Mouse (Mus musculus) heart, embryonic 14.5 days (tissue): ENCODE measurements around the gene Samm50. TPM values are rescaled to one million over a fixed set of nuclear protein-coding genes. Genes with fewer than 3 reads are reported as not detected.

ENCODE experiments used
- ATAC-seq: fragments of 200-750 bp; cut with Nextera tagmentation; 2 replicates; pipeline ENCODE4 v1.8.0; 2017; ENCODE audit warnings: low read depth, moderate TSS enrichment; ENCODE audit not compliant: insufficient number of reproducible peaks, insufficient read depth, low FRiP score
- H3K27ac ChIP-seq, 2 experiments: fragments of 200-500 bp in 1 of 2; fragments of 300-500 bp in 1 of 2; sonication (generic) in 1 of 2; replicated peaks in 1 of 2; 2 replicates each; pipeline ENCODE4 v1.5.1; 2012 to 2014; ENCODE audit warnings: low read depth in 2 of 2, low read length in 2 of 2, control low read depth in 1 of 2, mild to moderate bottlenecking in 1 of 2, mixed read lengths in 1 of 2; ENCODE audit not compliant: control insufficient read depth in 1 of 2, insufficient read depth in 1 of 2
- H3K27me3 ChIP-seq: fragments of 300-500 bp; sonication (generic); 2 replicates; pipeline ENCODE4 v1.6.1; 2014; ENCODE audit warnings: mild to moderate bottlenecking, low read length, control low read depth; ENCODE audit not compliant: control insufficient read depth, insufficient read depth
- H3K36me3 ChIP-seq: fragments of 300-500 bp; sonication (generic); 2 replicates; pipeline ENCODE4 v1.6.1; 2014; ENCODE audit warnings: mild to moderate bottlenecking, control low read depth, low read length, mixed read lengths; ENCODE audit not compliant: control insufficient read depth, insufficient read depth
- H3K4me1 ChIP-seq, 2 experiments: fragments of 200-500 bp in 1 of 2; fragments of 300-500 bp in 1 of 2; sonication (generic) in 1 of 2; 2 replicates each; pipeline ENCODE4 v1.6.1; 2012 to 2014; ENCODE audit warnings: low read length in 2 of 2, control low read depth in 1 of 2, mixed read lengths in 1 of 2; ENCODE audit not compliant: control insufficient read depth in 2 of 2, insufficient read depth in 2 of 2
- H3K4me2 ChIP-seq: fragments of 300-500 bp; sonication (generic); 2 replicates; pipeline ENCODE4 v1.6.1; 2014; ENCODE audit warnings: mild to moderate bottlenecking, low read length
- H3K4me3 ChIP-seq, 2 experiments: fragments of 200-500 bp in 1 of 2; fragments of 300-500 bp in 1 of 2; sonication (generic) in 1 of 2; 2 replicates each; pipeline ENCODE4 v1.5.1; 2012 to 2014; ENCODE audit warnings: low read length in 2 of 2, mild to moderate bottlenecking in 2 of 2, control low read depth in 1 of 2, low read depth in 1 of 2, moderate library complexity in 1 of 2; ENCODE audit not compliant: control insufficient read depth in 1 of 2, insufficient read depth in 1 of 2
- H3K9ac ChIP-seq: fragments of 300-500 bp; sonication (generic); 2 replicates; pipeline ENCODE4 v1.6.1; 2014; ENCODE audit warnings: mild to moderate bottlenecking, low read length
- H3K9me3 ChIP-seq: fragments of 300-500 bp; sonication (generic); 2 replicates; pipeline ENCODE4 v1.6.1; 2016; ENCODE audit warnings: low read length, control low read depth; ENCODE audit not compliant: control insufficient read depth
- WGBS: fragments of 180-500 bp; shearing (Covaris S2); extraction: QIAGEN DNeasy Blood & Tissue Kit; methylation state at CpG from one replicate; pipeline ENCODE4 v1.1.7; 2014; 5-methylcytosine and 5-hydroxymethylcytosine counted together
- polyA plus RNA-seq: library from polyadenylated mRNA; unstranded; fragments of >200 nt; fragmentation: Nextera tagmentation; extraction: Ambion mirVana; gene quantifications from 2 replicates; pipeline ENCODE4 v1.2.1, GENCODE M21; 2014

The Samm50 gene
- polyA plus RNA-seq, 1 experiment from 2014 or later, result 88.2 TPM

GRCm38 (mm10) chr15:84211564-84211963, 19.5 kb downstream of the Samm50 start:
- Histone ChIP-seq H3K27me3 (no peaks in the 10 kb centered on the region), H3K9ac (no peak overlapping the region), H3K4me2 (no peak overlapping the region), H3K27ac (0 out of 4 replicates have a peak overlapping the region, but pooled peaks of 1 of the 2 experiments have one; percentile 1), H3K9me3 (no peaks in the 10 kb centered on the region), H3K4me1 (peaks cover 19 to 27% of the 10 kb centered on the region in 2 experiments), H3K36me3 (peaks cover 76% of the 10 kb centered on the region), H3K4me3 (no peak overlapping the region)
- ATAC-seq, result no peak
- WGBS, result 82% methylated on average over 4 of the region's 4 CpGs

DNA sequence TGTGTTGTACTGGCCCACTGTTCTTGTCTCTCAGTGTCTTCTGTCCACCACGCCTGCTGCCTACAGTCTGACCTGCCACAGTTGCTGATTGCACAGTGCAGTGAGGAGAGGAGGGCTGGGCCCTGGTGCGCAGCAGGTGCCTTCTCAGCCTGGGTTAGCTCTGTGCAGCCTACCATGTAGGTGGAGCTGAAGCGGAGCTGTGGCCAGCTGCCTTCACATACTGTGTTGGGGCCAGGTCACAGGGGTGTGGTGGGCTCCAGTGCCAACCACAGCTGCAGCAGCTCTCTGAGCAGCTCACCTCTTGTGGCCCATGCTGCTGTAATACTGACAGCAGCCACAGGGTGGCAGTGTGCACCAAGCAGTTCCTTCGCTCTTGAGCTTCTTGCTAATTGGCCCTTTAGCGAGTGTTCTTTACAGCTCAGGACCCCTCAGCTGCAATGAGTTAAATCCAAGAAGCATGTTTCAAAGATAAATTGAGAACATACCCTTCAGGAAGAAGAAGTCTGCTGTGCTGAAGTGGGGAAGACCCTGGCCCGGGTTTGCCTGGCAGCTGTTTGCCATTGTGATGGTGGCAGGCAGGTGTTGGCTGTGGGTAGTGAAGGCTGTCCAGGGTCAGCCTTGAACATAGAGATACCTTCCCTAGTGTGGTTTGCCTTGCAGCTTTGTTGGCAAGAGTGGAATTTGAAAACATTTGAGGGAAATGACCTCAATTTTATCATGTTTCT, 20.2 kb downstream of the Samm50 start:
- Histone ChIP-seq H3K4me1 (peaks cover 20 to 33% of the 10 kb centered on the region in 2 experiments), H3K27me3 (no peaks in the 10 kb centered on the region), H3K27ac (peak overlapping the region in 1 of 2 experiments; percentile 1; a peak in 1 of 4 replicates), H3K9me3 (no peaks in the 10 kb centered on the region), H3K4me2 (no peak overlapping the region), H3K36me3 (peaks cover 69% of the 10 kb centered on the region), H3K4me3 (no peak overlapping the region), H3K9ac (no peak overlapping the region)
- 0 out of 2 replicates have a peak, but pooled peaks have one; percentile 15 for ATAC-seq
- 44% methylated on average over 6 of the region's 6 CpGs for whole genome bisulfite sequencing

DNA sequence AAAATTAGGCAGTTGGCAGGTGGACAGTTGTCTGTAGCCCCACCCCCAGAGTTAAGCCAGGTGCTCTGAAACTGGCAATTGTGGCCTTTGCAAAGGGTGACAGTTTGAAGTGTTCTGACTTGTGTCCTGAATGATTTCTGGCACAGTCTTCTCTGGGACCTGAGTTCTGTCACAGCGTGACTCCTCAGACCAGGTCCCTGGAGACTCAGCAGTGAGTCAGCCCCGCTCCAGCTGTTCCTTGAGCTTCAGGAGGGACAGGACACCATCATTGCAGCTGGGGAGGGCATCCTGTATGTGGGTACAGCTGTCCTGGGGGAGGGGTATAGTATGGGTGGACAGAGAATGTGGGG, 20.7 kb downstream of the Samm50 start:
- 32% methylated on average over 2 of the region's 2 CpGs for WGBS
- Histone ChIP-seq H3K36me3 (peaks cover 64% of the 10 kb centered on the region), H3K27ac (peak overlapping the region in 1 of 2 experiments; percentile 1; a peak in 1 of 4 replicates), H3K9ac (no peak overlapping the region), H3K4me2 (no peak overlapping the region), H3K27me3 (no peaks in the 10 kb centered on the region), H3K4me1 (peaks cover 20 to 33% of the 10 kb centered on the region in 2 experiments), H3K4me3 (no peak overlapping the region), H3K9me3 (no peaks in the 10 kb centered on the region)
- ATAC-seq, result 0 out of 2 replicates have a peak, but pooled peaks have one; percentile 17

DNA sequence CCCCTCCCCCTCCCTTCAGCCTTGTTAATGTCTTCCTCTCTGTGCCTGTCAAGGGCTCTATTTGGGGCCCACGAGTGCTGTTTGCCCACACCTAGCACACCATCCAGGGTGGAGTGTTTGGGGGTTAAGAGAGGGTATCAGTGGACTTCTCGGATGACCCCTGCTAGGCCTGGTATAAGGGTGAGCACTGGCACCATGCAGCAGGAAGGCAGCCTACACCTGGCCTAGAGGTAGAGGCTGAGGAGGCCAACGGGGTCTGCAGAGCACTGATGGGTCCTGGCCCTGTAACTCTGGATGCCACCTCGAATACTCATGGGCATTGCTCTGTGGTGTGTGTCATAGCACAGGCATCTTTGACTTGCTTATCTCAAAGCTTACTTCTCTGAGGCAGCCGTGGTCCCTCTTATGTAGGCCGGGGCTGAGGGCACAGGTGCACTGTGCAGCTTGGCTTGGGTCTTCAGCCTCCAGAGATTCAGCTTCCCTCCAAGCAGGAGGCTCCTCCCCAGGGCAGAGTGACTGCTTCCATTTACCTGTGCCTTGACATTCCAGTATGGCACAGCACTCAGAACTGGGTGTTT, 21.2 kb downstream of the Samm50 start:
- Histone ChIP-seq H3K9me3 (no peaks in the 10 kb centered on the region), H3K27me3 (no peaks in the 10 kb centered on the region)

GRCm38 (mm10) chr15:84214476-84214875, 22.4 kb downstream of the Samm50 start:
- no peak overlapping the region for H3K4me3 ChIP-seq
- 74% methylated on average over 7 of the region's 7 CpGs for WGBS
- no peak overlapping the region for H3K9ac ChIP-seq
- no peak overlapping the region for H3K27ac ChIP-seq
- H3K27me3 ChIP-seq, result no peaks in the 10 kb centered on the region
- ATAC-seq, result no peak
- peaks cover 29 to 48% of the 10 kb centered on the region in 2 experiments for H3K4me1 ChIP-seq
- no peaks in the 10 kb centered on the region for H3K9me3 ChIP-seq
- peaks cover 47% of the 10 kb centered on the region for H3K36me3 ChIP-seq
- H3K4me2 ChIP-seq, result no peak overlapping the region

More for the DNA sequence above, 21.2 kb downstream of the Samm50 start:
- Histone ChIP-seq H3K4me2 (no peak overlapping the region), H3K36me3 (peaks cover 59% of the 10 kb centered on the region), H3K4me1 (peaks cover 20 to 36% of the 10 kb centered on the region in 2 experiments), H3K9ac (no peak overlapping the region), H3K4me3 (no peak overlapping the region), H3K27ac (no peak overlapping the region)
- 63% methylated on average over 6 of the region's 6 CpGs for WGBS
- ATAC-seq, result no peak

DNA sequence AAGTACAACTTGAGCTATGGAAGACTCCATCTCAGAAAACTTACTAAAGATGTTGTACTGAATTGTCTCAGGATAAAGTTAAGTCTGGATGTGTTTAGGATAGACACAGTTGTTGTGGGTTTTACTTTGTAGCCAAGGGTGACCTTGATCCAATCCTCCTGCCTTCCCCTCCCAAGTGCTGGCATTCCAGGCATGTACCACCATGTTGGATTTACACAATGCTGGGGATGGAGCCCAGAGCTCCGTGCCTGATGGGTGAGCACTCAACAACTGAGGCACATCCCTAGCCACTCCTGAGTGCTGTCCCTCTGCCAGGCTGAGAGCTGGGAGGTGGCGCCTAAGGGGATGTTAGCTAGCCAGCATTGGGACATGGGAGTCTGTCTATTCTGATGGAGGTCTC, 23.2 kb downstream of the Samm50 start:
- H3K4me1 ChIP-seq, result peaks cover 29 to 49% of the 10 kb centered on the region in 2 experiments
- no peak for ATAC-seq

DNA sequence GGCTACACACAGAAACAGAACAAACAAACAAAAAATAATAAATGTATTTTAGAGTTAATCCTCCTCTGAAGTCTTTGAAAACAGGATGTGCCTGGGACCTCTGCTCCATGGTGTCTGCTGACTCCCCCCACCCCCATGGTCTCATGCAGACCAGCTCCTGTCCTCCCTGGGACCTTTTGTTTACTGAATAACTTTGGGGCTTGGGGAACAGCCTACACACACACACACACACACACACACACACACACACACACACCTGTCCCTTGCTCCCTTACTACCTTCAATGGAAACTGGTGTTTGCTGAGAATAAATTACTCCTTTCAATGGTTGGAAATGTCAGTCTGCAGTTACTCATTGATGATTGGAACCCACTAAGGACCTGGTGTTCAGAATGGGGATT, 24.0 kb downstream of the Samm50 start:
- ATAC-seq, result no peak
- no peak overlapping the region for H3K27ac ChIP-seq
- no peaks in the 10 kb centered on the region for H3K27me3 ChIP-seq
- no peak overlapping the region for H3K4me3 ChIP-seq
- H3K4me1 ChIP-seq, result peaks cover 29 to 49% of the 10 kb centered on the region in 2 experiments
- H3K4me2 ChIP-seq, result no peak overlapping the region
- H3K9ac ChIP-seq, result no peak overlapping the region
- H3K36me3 ChIP-seq, result peaks cover 32% of the 10 kb centered on the region
- H3K9me3 ChIP-seq, result no peaks in the 10 kb centered on the region

More for the DNA sequence above, 23.2 kb downstream of the Samm50 start:
- Histone ChIP-seq H3K9me3 (no peaks in the 10 kb centered on the region), H3K4me2 (no peak overlapping the region), H3K9ac (no peak overlapping the region), H3K27me3 (no peaks in the 10 kb centered on the region), H3K27ac (no peak overlapping the region), H3K4me3 (no peak overlapping the region), H3K36me3 (peaks cover 39% of the 10 kb centered on the region)
- WGBS, result 76% methylated on average over 2 of the region's 2 CpGs
